Mouse (Mus musculus) effector memory CD4-positive, alpha-beta T cell, adult 7 months (primary cell): ENCODE results near the gene Rab23. TPM values are rescaled to one million over a fixed set of nuclear protein-coding genes. Genes with fewer than 3 reads are reported as not detected.

Experiments
- polyA plus RNA-seq: library from polyadenylated mRNA; unstranded; fragments of 100-300 nt; shearing (Covaris generic); gene quantifications from one replicate; pipeline ENCODE4 v1.2.1, GENCODE M21; 2017

Gene Rab23
- 10.6 TPM for polyA plus RNA-seq

DNA sequence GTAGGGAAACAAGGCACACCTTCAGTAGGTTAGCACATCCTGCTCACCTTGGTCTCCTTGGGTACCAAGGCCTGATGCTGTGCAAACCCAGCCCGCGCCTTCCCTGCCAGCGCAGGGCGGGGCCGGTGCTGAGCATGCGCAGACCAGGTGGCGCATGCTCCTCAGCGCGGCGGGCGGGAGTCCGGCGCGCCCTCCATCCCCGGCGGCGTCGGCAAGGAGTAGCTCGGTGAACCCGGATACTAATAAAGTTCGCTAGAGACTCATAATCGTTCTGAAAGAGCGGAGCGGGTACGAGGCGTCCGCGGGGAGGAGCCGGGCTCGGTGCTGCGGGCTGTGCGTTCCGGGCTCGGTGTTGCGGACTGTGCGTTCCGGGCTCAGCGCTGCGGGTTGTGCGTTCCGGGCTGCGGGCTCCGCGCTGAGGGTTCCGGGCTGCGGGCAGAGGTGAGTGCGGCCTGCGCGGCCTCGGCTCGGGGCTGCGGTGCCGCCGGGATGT is at the start of gene Rab23:
Gene Rab23, plus strand, starts transcription at position 155 of the 493 bp plus-strand sequence.

GRCm38 (mm10) chr1:33757491-33758041 is 37.9 kb downstream of the Rab23 start, which contains the start of gene Bag2:
TSS of gene Bag2 (minus strand) at chr1:33757795.

Other genes with a start within 250 kb of the Rab23 start
- gene Prim2, start 50.1 kb upstream of the Rab23 start, polyA plus RNA-seq: 6.8 TPM
- gene Bag2, start 37.9 kb downstream of the Rab23 start, polyA plus RNA-seq: 3.0 TPM
- 24.2 TPM for gene Zfp451, start 94.7 kb downstream of the Rab23 start, polyA plus RNA-seq
- 0.63 TPM for gene Bend6, start 187.9 kb downstream of the Rab23 start, polyA plus RNA-seq
- gene Dst, start 188.3 kb downstream of the Rab23 start, polyA plus RNA-seq: 2.1 TPM